Mouse (Mus musculus): ENCODE data around the gene Arhgap24.

Gene Arhgap24

DNA sequence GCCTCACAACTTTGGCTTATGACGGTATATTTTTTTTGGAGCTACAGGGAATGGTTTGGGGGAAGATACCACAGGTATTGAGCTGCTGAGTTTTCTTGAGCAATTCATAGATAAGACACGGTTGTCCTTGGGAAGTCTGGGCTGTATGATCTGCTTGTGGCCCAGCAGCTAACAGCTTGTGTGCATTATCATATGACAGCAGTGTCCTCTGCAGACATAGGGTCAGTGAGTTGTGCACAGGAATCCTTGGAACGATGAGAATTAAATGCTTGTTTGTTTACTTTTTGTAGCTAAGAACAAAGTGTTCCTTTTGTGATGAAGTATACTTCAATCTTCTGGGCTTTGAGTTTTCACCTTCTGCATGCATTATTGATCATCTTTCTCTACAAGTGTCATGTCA is 21.9 kb downstream of the Arhgap24 start:
- no peak for DNase-seq

DNA sequence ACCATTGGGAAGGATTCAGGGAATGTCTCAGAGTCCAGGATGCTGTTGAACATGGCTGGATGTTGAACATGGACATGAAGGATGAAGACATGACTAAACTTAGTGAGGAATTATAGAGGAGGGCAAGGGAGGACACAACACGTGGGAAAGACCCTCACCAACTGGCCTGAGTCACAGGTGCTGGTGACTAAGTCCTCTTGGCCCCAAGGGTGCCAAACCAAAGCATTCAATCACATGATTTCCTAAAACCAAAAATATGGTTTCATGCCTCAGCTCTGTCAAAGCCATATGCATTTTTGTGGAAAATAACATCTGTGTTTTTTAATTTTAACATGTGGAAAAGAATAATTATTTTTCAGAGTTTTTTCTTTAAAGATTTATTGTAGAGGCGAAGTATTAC is 22.7 kb downstream of the Arhgap24 start:
- no peak for DNase-seq

DNA sequence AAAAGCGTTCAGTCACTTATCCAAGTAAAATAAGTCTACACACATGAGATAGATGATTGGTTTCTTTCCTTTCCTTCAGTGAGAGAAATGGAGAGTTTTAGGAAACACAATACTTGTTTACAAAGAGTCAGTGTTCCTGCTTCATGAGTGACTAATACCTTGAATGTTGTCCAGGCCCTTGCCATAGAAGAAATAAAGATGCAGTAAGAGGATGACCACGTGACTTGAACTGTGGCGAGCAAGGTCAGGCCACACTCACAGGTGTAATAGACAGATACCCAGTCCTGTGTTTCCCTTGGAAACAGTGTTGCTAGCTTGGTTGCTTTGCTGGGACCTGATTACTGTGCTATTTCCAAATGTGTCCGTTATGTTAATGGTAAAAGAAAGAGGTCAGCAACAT is 23.4 kb downstream of the Arhgap24 start:
- DNase-seq = no peak

DNA sequence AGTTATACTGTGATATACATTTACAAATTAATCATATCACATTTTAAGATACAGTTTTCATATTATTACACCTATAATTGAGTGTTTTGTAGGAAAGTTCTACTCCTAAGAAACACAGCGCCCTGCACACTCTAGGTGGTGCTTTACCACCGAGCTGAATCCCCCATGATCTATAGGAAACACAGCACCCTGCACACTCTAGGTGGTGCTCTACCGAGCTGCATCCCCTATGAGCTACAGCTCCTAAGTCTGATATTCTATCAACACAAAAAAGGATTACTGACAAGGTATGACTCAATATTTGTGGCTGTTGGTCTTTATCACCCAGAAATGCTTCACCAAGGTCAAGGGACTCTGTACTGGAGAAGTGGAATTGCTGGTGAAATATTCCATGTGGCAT is 27.0 kb downstream of the Arhgap24 start:
- DNase-seq = no peak

DNA sequence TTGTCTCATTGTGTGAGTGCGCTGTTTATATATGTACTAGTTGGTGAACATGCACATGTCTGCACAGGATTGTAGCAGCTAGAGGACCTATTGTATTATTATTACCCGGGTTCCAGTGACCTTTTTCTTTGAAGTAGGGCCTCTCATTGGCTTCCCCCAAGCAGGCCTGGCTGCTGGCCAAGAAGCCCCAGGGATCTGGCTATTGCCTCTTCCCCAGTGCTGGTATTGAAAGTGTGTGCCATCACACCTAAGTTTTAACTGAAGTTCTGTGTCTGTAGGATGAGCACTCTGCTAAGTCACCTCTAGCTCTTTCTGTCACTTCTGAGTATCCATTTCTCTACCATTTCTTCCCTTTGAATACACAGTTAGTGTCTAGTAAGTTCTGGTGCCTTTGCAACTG is 28.2 kb downstream of the Arhgap24 start:
- no peak for DNase-seq

DNA sequence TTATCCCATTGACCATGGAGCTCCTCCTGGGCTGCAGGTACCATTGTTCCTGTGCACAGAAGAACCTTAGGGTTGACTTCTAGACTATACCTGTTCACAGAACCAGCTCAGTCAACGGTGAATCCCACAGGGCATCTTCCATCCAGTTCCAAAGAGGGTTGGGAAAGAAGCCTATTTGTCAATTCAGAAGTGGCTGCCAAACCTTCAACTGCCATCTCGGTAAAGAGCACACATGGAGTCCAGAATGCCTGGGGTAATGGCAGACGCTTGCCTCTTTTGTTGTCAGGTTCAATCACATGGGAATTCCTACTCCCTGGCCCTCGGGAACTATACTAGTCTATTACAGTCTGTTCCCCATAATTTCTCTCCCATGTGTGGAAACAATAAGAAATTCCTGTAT is 30.5 kb downstream of the Arhgap24 start:
- no peak for DNase-seq

- no peak for DNase-seq
Observed at GRCm38 (mm10) chr5:102515496-102515895, 34.3 kb downstream of the Arhgap24 start.

DNA sequence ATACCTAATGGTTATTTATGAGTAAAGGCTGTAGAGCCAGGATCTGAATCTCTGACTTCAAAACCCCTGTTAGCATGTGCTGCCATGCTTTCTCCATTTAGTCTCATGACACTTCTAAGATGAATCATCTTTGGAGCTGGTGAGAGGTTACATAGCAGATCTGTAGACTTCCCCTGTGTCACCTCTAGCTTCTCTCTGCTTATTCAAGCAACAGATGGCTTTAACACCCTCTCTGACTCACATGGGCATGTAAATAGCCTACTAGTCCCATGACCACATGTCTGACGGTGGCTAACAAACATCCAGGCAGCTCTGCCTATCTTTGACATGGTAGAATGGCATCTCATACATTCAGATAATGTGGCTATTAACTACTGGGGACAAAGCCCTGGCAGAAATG is 39.3 kb downstream of the Arhgap24 start:
- DNase-seq = no peak

DNA sequence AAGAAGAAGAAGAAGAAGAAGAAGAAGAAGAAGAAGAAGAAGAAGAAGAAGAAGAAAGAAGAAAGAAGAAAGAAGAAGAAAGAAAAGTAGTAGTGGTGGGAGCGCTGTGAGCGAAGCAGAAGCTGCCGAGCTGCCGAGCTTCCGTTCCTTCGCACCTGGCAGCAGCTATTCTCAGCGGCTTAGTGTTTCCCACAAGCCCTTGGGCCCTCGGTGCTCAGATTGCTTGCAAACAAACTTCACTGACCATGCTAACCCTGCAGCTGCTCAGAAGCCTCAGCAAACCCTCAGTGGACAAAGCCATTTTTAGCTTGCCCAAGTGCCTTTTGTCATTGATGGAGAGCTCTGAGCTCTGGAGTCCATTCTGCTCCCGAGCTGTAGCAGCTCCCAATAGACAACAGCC is 54.1 kb downstream of the Arhgap24 start:
- no peak for DNase-seq

DNA sequence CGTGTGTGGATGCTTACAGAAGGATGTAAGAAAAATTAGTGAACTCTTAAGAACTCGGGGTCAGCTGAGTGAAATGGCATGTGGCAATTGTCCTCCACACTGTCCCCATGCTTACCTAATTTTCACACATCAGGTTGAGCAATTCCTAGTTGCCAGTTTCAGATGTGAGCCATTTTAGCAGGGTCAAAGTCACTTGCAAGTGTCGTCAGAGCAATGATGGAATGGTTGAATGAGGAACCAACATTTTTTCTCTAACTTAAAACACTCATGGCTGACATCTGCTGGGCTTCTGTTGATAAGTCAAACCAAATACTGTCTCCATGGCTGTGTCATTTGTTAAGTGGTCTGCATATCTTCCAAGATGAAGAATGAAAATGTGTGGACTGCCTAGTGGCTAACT is 56.6 kb downstream of the Arhgap24 start:
- DNase-seq = no peak

DNA sequence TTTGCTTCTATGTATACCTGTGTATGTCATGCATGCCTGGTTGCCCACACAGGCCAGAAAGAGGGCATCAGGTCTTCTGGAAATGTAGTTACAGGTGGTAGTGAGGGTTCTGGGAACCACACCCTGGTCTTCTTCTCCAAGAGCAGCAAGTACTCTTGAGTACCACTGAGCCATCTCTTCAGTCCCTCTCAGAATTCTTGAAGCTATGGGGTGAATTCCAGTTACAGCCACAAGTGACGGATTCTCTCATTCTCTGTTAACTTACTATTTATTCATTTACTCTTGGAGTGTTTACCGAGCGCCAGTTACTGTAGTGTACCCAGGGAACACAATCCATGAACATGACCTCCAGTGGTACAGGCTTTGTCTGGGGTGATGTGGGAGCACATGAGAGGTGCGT is 65.1 kb downstream of the Arhgap24 start:
- no peak for DNase-seq

DNA sequence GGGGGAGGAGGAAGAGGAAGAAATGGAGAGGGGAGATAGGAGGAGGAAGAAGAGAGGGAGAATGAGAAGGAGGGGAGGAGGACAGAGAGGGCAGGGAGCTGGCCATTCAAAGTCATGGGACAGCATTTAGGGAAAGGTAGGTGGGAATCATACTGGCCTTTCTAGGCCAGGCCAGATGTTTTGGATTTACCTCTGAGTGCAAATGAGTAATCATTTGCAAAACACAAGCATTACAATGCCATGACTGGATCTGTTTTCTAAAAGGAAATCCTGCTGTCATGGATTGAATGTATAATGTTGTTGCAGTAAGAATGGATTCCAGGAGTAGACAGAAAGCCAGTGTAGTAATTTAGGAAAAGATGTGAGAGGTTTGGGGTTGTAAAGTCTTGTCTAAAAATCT is 66.6 kb downstream of the Arhgap24 start:
- DNase-seq = no peak

DNA sequence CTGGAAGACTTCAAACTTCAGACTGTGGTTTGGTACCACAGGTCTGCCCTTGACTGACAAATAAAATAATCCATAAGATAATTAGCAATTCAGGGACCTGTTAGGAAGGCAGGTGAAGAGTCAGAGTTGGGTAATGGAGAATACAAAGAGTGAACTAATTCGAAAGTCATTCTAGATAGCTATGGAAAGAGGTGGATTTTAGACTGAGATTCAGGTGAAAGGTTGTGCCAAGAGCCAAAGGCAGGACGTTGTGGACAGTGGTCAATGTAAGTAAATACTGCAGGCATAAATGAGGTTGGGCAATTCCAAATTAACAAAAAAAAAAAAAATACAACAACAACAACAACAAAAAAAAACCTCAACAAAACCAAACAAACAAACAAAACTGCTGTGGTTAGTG is 67.2 kb downstream of the Arhgap24 start:
- DNase-seq = no peak

DNA sequence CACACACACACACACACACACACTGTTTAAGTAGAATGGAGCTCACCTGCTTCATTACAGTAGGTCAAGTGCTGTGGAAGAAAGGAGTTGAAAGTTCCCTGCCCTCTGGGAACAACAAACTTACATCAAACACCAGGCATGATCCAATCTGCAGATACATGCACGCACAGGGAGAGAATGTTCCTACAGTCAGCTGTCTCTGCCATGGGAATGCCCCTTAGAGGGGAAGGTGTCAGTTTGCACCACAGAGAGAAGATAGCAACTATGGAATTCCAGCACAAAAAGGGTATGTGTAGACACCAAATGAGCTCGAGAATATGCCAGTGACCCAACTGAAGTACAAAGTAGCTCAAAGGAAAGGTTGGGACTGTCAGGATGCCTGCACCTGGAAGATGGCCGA is 69.0 kb downstream of the Arhgap24 start:
- DNase-seq = no peak

DNA sequence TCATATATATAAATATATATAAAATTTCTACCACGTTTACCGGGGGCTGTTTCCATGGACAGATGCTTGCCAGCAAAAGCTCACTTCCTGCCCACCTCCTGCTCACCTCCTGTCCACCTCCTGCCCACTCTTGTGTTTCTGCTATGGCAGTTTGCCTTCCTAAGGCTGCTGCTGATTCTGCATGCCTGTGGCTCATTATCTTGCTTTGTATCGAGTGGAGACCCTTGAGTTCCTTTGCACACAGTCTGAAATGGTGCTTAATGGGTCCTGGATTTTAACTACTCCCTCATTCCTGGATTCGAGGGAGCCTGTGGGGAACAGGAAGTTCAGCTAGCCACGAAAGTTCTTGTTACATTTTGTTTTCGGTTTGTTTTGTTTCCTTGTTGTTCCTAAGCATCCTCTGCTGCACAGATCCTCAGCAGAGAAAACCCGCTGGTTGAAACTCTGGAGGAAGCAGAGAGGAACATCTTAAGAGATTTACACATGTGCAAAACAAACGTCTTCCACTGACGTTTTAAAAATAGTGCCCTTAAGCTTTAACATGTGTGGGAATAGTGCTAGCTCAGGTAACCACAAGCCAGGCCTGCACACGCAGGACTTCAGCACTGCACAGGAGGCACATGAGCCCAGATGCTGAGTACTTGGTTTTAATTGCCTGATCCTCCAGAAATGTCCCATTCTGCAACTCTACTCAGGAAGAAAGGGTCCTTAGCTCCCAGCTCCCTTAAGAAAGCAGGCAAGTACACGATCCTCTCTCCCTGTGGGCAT is 69.9 kb downstream of the Arhgap24 start:
- DNase-seq = peak; percentile 12

GRCm38 (mm10) chr5:102552533-102552932 is 71.3 kb downstream of the Arhgap24 start:
- DNase-seq = no peak

DNA sequence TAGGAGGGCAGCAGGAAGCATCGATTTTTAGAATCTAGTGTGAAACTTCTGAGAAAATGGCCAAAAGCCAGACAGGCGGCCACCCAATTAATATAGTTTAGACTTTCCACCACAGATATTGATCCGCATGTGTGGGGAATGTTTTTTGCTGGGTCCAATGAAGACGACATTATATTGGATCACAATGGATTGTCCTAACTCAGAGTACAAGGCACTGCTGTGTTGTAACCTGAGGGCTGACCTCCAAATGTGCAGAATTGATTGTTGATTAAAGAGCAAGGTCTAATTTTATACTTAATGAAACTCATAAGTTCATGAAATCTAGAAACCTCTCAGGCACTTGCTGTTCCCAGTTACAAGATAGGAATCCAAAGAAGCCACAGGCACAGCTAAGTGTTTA is 74.8 kb downstream of the Arhgap24 start:
- no peak for DNase-seq

DNA sequence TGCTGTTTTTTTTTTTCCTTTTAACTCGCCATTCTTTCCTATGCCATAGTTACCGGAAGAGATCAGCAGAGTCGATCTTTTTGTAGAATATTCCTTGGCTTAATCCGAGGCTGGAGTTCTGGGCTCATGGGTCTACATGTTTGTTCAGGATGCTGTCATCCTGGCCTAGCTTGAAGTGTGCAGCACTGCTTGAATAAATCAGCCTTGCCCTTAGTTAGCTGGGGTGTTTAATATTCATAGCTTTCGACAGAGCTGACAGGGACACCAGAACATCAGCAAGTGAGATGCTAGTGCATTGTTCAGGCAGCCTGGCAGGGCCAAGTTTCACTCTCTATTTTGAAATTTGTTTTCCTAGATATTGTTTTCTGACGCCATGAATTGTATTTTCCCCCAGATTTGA is 79.1 kb downstream of the Arhgap24 start:
- DNase-seq = peak; percentile 8

DNA sequence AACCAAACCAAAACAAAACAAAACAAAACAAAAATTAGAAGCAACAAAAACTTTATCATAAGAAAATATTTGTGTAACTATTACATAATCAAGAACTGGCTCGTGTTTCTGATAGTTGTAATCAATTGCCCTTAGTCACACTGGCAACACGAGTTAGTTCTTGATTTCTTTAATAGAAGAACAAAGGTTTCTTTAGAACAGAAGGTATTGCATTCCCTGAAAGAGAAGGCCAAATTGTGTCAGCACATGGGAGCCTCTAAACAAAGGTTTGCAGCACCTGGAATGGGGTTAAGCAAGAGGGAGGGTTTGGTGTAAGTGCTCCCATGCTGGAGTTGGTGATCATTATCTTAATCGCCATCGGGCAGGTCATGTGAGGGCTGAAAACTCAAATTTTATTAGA is 82.8 kb downstream of the Arhgap24 start:
- no peak for DNase-seq

- DNase-seq = no peak
Observed at GRCm38 (mm10) chr5:102568764-102569163, 87.6 kb downstream of the Arhgap24 start.

GRCm38 (mm10) chr5:102571445-102571844 is 90.3 kb downstream of the Arhgap24 start:
- DNase-seq = no peak

- no peak for DNase-seq
Observed at GRCm38 (mm10) chr5:102576750-102577149, 95.6 kb downstream of the Arhgap24 start.

DNA sequence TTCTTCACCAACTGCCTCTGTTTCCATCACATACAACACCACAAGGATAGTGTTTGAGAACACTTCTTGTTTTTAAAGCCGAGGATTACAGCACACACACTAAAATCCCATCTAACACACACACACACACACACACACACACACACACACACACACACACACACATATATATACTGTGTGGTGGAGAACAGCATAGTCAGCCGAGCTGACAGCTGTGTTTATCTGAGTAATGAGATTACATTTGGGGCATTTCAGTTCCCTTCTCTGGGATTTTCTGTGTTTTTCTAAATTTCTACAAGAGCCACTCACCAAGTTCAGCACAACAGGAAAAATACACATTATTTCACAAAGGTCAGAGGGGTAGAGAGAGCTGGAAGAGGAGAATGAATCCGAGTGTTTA is 96.5 kb downstream of the Arhgap24 start:
- no peak for DNase-seq

DNA sequence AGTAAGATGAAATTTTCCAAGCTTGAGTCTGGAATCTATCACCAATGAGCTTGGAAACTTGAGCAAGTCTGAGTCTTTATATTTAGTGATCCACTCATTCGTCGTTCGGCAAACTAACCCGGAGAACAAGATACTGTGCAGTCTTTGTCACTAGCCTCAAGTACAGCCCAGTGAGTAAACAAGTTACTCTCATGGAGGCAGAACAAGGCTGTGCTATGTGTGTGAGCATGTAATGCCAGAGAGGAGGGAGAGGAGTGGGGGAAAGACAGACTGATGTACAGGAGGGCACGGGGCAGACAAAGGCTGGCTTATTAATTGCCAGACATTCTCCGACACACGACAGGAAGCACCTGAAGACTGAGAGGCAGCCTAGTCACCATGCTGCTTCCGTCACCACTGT is 97.2 kb downstream of the Arhgap24 start:
- DNase-seq = no peak

- no peak for DNase-seq
Observed at GRCm38 (mm10) chr5:102582864-102583410, 101.7 kb downstream of the Arhgap24 start.
